Mouse (Mus musculus) bone marrow, adult 2 months (tissue): ENCODE measurements around the gene Usmg5.

Experiments used
- CTCF ChIP-seq: fragments of 200-500 bp; IDR thresholded peaks from 2 replicates; pipeline ENCODE4 v1.5.1; 2011; ENCODE audit warnings: low read length, control low read depth; ENCODE audit not compliant: control insufficient read depth, insufficient read depth
- POLR2A ChIP-seq: fragments of 200-500 bp; IDR thresholded peaks from 2 replicates; pipeline ENCODE4 v1.6.1; 2011; ENCODE audit warnings: low read depth, mild to moderate bottlenecking, control low read depth, low read length, borderline replicate concordance; ENCODE audit not compliant: control insufficient read depth

- TF ChIP-seq POLR2A (no peak), CTCF (peak; percentile 45; the same call in 1 of the 2 replicates)
These were observed 30.6 kb upstream of the Usmg5 start for GRCm38 (mm10) chr19:47121054-47121453.
